Mouse (Mus musculus) liver, adult 2 months (tissue): ENCODE data around the gene Akap5.
A peak's percentile ranks its signal among the peaks of the same experiment; 100 is the strongest.

Source experiments
- CTCF ChIP-seq: fragments of 200-500 bp; IDR thresholded peaks from 2 replicates; pipeline ENCODE4 v1.5.1; 2011; ENCODE audit warnings: low read depth, low read length, control low read depth
- POLR2A ChIP-seq: fragments of 200-500 bp; IDR thresholded peaks from 2 replicates; pipeline ENCODE4 v1.6.1; 2011; ENCODE audit warnings: low read length, control low read depth; ENCODE audit not compliant: insufficient read depth; ENCODE audit errors: extremely low read depth

DNA sequence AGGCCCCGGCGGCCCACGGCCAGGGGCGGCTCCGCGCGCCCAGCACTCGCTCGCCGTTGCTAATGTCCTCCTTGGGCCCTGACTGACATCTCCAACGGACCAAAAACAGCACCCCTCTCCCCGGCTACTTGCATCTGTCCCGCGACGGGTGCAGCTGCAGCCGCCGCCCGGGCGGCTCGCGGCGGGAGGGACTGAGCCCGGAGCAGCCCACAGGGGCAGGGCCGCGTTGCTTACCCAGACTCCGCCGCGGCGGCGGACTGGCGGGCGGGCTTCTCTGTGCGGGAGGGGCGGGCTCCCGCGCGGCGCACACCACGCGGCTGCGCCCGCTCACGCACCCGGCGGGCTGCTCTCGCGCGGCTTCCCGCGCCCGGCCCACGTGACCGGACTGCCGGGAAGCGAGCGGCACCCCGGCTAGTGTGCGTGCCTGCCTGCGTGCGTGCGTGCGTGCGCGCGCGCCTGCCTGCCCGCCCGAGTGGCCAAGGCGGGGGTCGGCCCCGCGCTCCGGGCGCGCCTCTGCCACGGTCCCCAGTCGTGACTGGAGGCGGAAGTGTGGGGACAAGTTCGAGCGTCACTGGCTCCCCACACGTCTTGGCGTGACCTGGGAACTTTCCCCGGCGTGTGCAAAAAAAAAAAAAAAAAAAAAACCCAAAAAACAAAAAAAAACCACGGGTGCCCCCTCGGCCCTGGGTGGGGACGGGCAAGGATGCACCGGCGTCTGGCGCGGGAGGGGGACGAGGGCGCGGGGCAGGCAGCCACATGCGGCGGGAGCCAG lies 44.7 kb downstream of the Akap5 start, which contains the start of gene Zbtb25:
- TF ChIP-seq POLR2A (0 out of 2 replicates have a peak, but pooled peaks have one; percentile 37), CTCF (no peak)
